Mouse (Mus musculus) testis, postnatal 10 days (tissue): ENCODE measurements around the gene Gm13272.
"Not testable (repeated sequence)": the region's sequence is repeated elsewhere in the genome, so short reads cannot be mapped to it uniquely, and the experiment has no call there.

Experiments used
- DNase-seq: peaks from one replicate; pipeline ENCODE4 v3.0.0; 2021; ENCODE audit warnings: low spot score

Gene Gm13272

DNA sequence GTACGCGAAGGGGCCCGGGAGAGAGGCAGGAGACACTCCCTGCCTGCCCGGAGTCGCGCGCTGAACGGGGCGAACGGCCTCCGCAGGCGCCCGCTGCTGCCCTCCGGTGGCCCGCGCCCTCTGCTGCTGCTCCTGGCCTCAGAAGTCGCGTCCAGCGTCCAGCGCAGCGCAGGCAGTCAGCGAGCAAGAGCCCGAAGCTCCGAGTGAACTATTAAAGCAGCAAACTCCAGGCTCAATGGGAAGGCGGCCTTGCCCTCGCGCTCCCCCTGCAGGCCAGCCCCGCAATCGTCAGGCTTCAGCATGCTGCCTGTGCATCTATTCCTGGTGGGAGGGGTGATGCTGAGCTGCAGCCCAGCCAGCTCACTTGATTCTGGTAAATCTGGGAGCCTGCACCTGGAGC lies at the start of gene Gm13272:
TSS of gene Gm13272 (plus strand) at position 301 of the 400 bp plus-strand sequence.
- DNase-seq, result not testable (repeated sequence)

- peak; percentile 82 for DNase-seq
Observed at GRCm38 (mm10) chr4:88738480-88738879, 41.2 kb upstream of the Gm13272 start.

DNA sequence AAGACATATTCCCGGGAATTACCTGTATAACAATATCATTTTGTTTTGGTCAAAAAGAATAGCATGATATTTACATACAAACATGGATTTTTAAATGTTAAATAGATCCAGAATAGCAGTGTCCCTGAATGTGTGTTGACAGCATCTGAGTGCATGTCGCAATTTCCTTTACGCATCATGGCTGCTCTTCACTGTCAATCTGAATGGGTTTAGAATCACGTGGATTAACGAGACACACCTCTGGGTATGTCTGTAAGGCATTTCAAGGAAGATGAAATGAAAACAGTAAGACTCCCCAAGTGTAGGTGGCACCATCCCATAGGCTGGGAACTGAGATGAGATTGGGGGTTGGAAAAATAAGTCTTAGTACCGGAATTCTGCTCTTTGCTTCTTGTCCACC lies 40.6 kb upstream of the Gm13272 start:
- DNase-seq, result no peak

DNA sequence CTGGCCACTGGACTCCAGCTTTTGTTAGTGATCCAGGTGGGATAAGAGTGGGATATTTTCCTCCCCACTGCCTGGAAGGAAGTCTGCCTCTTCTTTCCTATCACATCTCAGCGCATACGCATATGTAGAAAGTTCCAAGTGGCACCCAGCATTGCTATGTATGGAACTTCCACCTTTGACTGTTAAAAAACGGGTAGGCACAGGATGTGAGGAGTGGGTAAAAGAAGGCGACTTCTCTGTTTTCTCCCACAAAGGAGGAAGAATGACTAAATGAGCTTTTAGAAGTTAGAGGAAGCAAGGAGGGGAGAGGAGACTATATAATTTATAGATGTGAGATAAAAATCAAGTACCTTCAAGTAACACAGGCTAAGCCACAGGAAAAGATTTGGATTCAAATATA lies 38.2 kb upstream of the Gm13272 start:
- no peak for DNase-seq

- no peak for DNase-seq
Observed at GRCm38 (mm10) chr4:88742771-88743371, 36.8 kb upstream of the Gm13272 start.

- DNase-seq, result no peak
Observed at GRCm38 (mm10) chr4:88744207-88744606, 35.4 kb upstream of the Gm13272 start.

- DNase-seq, result no peak
Observed at GRCm38 (mm10) chr4:88749926-88750325, 29.7 kb upstream of the Gm13272 start.

- DNase-seq, result peak; percentile 80
Observed at GRCm38 (mm10) chr4:88754818-88755340, 24.8 kb upstream of the Gm13272 start, which contains the start of gene Gm13271. TSS of gene Gm13271 (plus strand) at chr4:88754868.

DNA sequence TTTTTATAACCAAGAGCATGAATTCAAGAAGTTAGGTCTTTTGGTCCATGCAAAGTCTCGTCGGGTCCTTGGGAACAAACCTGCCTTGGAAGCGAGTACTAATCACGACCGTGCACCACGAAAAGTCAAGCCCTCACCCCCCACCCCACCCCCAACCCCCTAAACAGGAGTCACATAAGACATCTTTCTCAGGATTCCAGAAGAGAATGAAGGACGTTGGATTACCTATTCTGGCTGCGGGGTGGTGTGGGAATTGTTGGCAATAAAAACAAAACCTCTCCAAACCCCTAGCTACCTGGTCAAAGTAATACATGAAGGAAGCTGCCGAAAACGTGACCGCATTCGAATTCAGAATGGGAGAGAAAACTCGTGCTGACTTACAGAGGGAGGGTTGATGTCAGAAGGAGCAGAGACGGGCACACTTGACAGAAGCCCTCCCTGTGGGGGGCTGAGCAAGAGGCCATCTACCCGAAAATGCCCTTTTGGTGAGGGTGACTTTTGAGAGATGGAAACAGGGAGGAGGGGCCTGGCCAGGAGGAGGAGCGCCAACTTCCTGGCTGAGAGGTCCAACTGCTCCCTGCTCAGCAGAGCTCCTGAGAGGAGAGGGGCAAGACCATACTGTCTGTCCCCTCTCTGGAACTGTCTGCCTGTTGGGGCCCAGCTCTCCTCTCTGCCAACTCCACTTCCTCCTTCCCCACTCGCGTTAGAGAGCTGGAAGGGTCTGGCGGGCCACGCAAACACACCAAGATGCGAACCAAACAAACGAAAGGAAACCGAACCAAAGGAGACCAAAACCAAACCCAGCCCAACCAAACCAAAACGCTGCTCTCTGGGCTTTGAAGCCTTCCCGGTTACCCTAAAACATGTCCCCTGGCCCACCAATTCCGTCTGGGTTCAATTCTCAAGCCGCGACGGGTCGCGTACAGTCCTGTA lies 22.8 kb upstream of the Gm13272 start:
- DNase-seq, result not testable (repeated sequence)

DNA sequence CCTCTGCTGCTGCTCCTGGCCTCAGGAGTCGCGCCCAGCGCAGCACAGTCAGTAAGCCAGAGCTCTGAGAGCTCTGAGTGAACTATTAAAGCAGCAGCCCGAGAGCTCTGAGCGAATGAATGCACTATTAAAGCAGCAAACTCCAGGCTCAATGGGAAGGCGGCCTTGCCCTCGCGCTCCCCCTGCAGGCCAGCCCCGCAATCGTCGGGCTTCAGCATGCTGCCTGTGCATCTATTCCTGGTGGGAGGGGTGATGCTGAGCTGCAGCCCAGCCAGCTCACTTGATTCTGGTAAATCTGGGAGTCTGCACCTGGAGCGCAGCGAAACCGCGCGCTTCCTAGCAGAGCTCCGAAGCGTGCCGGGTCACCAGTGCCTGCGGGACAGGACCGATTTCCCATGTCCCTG lies 22.0 kb upstream of the Gm13272 start:
- DNase-seq, result peak; percentile 88

- DNase-seq, result not testable (repeated sequence)
Observed at GRCm38 (mm10) chr4:88758751-88759150, 20.9 kb upstream of the Gm13272 start.

DNA sequence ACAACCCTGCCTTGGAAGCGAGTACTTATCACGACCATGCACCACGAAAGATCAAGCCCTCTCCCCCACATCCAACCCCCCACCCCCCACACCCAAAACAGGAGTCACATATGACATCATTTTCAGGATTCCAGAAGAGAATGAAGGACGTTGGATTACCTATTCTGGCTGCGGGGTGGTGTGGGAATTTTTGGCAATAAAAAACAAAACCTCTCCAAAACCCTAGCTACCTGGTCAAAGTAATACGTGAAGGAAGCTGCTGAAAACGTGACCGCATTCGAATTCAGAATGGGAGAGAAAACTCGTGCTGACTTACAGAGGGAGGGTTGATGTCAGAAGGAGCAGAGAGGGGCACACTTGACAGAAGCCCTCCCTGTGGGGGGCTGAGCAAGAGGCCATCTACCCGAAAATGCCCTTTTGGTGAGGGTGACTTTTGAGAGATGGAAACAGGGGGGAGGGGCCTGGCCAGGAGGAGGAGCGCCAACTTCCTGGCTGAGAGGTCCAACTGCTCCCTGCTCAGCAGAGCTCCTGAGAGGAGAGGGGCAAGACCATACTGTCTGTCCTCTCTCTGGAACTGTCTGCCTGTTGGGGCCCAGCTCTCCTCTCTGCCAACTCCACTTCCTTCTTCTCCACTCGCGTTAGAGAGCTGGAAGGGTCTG lies 19.9 kb upstream of the Gm13272 start, which contains the start of gene Gm13283:
TSS of gene Gm13283 (plus strand) at position 510 of the 659 bp plus-strand sequence.
- peak; percentile 56 for DNase-seq

GRCm38 (mm10) chr4:88760431-88760830 lies 19.2 kb upstream of the Gm13272 start:
- DNase-seq, result peak; percentile 74

DNA sequence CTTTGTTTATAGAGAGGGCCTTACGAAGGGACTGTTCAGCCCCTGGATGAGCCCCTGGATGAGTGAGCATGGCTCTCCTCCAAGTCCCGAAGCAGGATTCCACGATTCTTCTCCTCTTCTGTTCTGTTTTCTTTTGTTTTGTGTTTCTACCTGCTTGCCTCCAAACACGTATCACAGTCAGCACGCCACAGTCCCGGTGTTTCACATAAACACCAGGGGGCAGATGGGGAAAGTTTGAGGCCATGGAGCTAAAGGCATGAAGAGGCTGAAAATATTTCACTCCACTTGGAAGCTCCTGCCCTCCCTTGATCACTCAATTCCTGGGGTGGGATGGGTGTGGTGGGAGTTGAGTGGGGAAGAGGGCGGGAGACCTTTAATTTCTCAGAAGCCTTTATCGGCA lies 17.9 kb upstream of the Gm13272 start:
- peak; percentile 86 for DNase-seq

GRCm38 (mm10) chr4:88762341-88762740 lies 17.3 kb upstream of the Gm13272 start:
- DNase-seq, result not testable (repeated sequence)

DNA sequence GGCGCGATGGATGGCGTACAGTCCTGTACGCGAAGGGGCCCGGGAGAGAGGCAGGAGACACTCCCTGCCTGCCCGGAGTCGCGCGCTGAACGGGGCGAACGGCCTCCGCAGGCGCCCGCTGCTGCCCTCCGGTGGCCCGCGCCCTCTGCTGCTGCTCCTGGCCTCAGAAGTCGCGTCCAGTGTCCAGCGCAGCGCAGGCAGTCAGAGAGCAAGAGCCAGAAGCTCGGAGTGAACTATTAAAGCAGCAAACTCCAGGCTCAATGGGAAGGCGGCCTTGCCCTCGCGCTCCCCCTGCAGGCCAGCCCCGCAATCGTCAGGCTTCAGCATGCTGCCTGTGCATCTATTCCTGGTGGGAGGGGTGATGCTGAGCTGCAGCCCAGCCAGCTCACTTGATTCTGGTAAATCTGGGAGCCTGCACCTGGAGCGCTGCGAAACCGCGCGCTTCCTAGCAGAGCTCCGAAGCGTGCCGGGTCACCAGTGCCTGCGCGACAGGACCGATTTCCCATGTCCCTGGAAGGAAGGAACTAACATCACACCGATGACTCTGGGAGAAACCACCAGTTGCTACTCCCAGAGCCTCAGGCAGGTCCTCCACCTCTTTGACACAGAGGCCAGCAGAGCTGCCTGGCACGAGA lies 16.1 kb upstream of the Gm13272 start:
- DNase-seq, result not testable (repeated sequence)

GRCm38 (mm10) chr4:88773534-88773933 lies 6.1 kb upstream of the Gm13272 start, which contains the start of gene Gm13290:
TSS of gene Gm13290 (plus strand) at chr4:88773834.
- not testable (repeated sequence) for DNase-seq

DNA sequence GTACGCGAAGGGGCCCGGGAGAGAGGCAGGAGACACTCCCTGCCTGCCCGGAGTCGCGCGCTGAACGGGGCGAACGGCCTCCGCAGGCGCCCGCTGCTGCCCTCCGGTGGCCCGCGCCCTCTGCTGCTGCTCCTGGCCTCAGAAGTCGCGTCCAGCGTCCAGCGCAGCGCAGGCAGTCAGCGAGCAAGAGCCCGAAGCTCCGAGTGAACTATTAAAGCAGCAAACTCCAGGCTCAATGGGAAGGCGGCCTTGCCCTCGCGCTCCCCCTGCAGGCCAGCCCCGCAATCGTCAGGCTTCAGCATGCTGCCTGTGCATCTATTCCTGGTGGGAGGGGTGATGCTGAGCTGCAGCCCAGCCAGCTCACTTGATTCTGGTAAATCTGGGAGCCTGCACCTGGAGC lies 3.0 kb upstream of the Gm13272 start, which contains the start of gene Gm13289:
TSS of gene Gm13289 (plus strand) at position 301 of the 400 bp plus-strand sequence.
- DNase-seq, result not testable (repeated sequence)

- not testable (repeated sequence) for DNase-seq
Observed at GRCm38 (mm10) chr4:88780320-88780719, 670 bp downstream of the Gm13272 start.

DNA sequence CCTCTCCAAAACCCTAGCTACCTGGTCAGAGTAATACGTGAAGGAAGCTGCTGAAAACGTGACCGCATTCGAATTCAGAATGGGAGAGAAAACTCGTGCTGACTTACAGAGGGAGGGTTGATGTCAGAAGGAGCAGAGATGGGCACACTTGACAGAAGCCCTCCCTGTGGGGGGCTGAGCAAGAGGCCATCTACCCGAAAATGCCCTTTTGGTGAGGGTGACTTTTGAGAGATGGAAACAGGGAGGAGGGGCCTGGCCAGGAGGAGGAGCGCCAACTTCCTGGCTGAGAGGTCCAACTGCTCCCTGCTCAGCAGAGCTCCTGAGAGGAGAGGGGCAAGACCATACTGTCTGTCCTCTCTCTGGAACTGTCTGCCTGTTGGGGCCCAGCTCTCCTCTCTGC lies 2.2 kb downstream of the Gm13272 start, which contains the start of gene Ifnz:
TSS of gene Ifnz (plus strand) at position 301 of the 400 bp plus-strand sequence.
- DNase-seq, result not testable (repeated sequence)

GRCm38 (mm10) chr4:88782335-88782734 lies 2.7 kb downstream of the Gm13272 start:
- not testable (repeated sequence) for DNase-seq
